Mouse (Mus musculus): Measurements from ENCODE around the gene Glcci1. TPM values are rescaled to one million over a fixed set of nuclear protein-coding genes. Genes with fewer than 3 reads are reported as not detected.

Gene Glcci1
- polyA plus RNA-seq, 1 experiment from 2014 or later = 14.6 TPM

- Histone ChIP-seq H3K9ac (no peak overlapping the region), H3K36me3 (ENCODE audit: poor library complexity, severe bottlenecking) (no peaks in the 10 kb centered on the region), H3K4me3 (no peak overlapping the region), H3K27ac (no peak overlapping the region), H3K4me1 (no peaks in the 10 kb centered on the region), H3K4me2 (no peak overlapping the region), H3K9me3 (replicated peaks) (no peaks in the 10 kb centered on the region), H3K27me3 (no peaks in the 10 kb centered on the region)
- 77% methylated on average over 6 of the region's 6 CpGs for WGBS
- ATAC-seq = no peak
Observed at GRCm38 (mm10) chr6:8497234-8497867, 12.0 kb upstream of the Glcci1 start.

GRCm38 (mm10) chr6:8497868-8498257 is 11.5 kb upstream of the Glcci1 start:
- H3K27ac ChIP-seq = no peak overlapping the region
- no peak overlapping the region for H3K4me3 ChIP-seq
- no peaks in the 10 kb centered on the region for H3K27me3 ChIP-seq
- H3K4me2 ChIP-seq = no peak overlapping the region
- no peak overlapping the region for H3K9ac ChIP-seq
- WGBS = 74% methylated on average over 6 of the region's 6 CpGs
- no peaks in the 10 kb centered on the region for H3K9me3 ChIP-seq (replicated peaks)
- no peak for ATAC-seq
- no peaks in the 10 kb centered on the region for H3K4me1 ChIP-seq
- no peaks in the 10 kb centered on the region for H3K36me3 ChIP-seq (ENCODE audit: poor library complexity, severe bottlenecking)

DNA sequence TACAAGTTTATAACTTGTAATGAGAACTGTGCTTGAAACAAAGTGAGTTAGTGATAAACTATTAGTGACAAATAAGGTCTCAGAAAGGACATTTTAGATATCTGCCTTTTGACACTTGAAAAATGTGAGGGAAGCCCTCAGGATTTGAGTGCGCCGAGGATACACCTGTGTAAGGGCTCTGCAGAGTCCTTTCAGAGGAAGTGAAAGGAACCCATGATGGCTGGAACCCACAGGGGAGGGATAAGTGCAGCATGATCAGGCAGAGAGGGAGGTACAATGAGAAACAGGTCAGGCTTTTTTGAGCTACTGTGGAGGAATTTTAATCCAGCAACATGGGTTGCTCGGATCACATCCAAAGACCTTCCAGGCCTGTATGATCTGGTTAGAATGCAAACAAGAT is 10.4 kb upstream of the Glcci1 start:
- ATAC-seq = no peak
- no peak overlapping the region for H3K9ac ChIP-seq
- H3K4me2 ChIP-seq = no peak overlapping the region
- H3K27ac ChIP-seq = no peak overlapping the region
- H3K36me3 ChIP-seq (ENCODE audit: poor library complexity, severe bottlenecking) = no peaks in the 10 kb centered on the region
- no peaks in the 10 kb centered on the region for H3K9me3 ChIP-seq (replicated peaks)
- no peak overlapping the region for H3K4me3 ChIP-seq
- no peaks in the 10 kb centered on the region for H3K4me1 ChIP-seq
- WGBS = 89% methylated on average over 3 of the region's 3 CpGs
- H3K27me3 ChIP-seq = no peaks in the 10 kb centered on the region

GRCm38 (mm10) chr6:8503953-8504352 is 5.4 kb upstream of the Glcci1 start:
- no peak for ATAC-seq
- peaks cover 4% of the 10 kb centered on the region for H3K4me1 ChIP-seq
- H3K9ac ChIP-seq = no peak overlapping the region
- H3K4me2 ChIP-seq = no peak overlapping the region
- no peaks in the 10 kb centered on the region for H3K9me3 ChIP-seq (replicated peaks)
- WGBS = 50% methylated on average over 3 of the region's 3 CpGs
- no peaks in the 10 kb centered on the region for H3K27me3 ChIP-seq
- no peak overlapping the region for H3K4me3 ChIP-seq
- no peak overlapping the region for H3K27ac ChIP-seq
- H3K36me3 ChIP-seq (ENCODE audit: poor library complexity, severe bottlenecking) = no peaks in the 10 kb centered on the region

GRCm38 (mm10) chr6:8504521-8505228 is 4.7 kb upstream of the Glcci1 start:
- no peaks in the 10 kb centered on the region for H3K27me3 ChIP-seq
- no peak overlapping the region for H3K4me3 ChIP-seq
- no peak for ATAC-seq
- 87% methylated on average over 6 of the region's 6 CpGs for WGBS
- H3K4me2 ChIP-seq = no peak overlapping the region
- no peak overlapping the region for H3K27ac ChIP-seq
- peaks cover 4% of the 10 kb centered on the region for H3K4me1 ChIP-seq
- no peaks in the 10 kb centered on the region for H3K9me3 ChIP-seq (replicated peaks)
- H3K9ac ChIP-seq = no peak overlapping the region
- no peaks in the 10 kb centered on the region for H3K36me3 ChIP-seq (ENCODE audit: poor library complexity, severe bottlenecking)

- no peak for ATAC-seq
- no peaks in the 10 kb centered on the region for H3K36me3 ChIP-seq (ENCODE audit: poor library complexity, severe bottlenecking)
Observed at GRCm38 (mm10) chr6:8506631-8507030, 2.8 kb upstream of the Glcci1 start.

DNA sequence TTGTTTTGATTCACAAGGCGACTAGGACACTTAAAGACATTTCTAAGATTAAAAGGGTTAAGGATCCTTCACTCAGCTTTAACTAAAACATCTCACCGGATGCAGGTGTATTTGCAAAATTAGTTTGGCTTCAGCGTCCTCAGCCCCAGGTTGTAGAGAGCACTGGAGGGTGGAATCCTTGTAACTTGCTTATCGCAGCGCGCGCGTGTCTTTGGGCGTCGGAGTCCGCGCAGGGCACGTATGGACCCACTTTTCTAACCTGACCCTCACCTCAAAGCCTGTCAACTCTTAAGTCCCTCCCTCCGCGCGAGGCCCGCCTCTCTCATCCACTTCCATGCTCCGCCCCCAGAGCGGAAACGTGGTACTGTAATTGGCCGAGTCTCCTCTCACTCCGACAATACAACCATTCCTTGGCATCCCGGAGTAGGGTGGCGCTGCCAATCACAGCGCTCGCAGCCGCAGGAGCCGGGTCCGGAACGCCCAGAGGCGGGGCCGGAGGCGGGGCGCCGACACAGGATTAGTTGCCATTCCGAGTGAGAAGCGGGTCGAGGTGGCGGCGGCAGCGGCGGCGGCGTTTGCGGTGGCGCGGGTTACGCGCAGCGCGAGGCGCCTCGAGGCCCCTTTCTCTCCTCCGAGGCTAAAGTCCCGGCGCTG is 390 bp upstream of the Glcci1 start:
- Histone ChIP-seq H3K4me1 (peaks cover 36% of the 10 kb centered on the region), H3K4me2 (peak overlapping the region; percentile 79), H3K36me3 (ENCODE audit: poor library complexity, severe bottlenecking) (no peaks in the 10 kb centered on the region), H3K27me3 (no peaks in the 10 kb centered on the region), H3K4me3 (peak overlapping the region; percentile 98), H3K9ac (peak overlapping the region; percentile 99), H3K27ac (peak overlapping the region; percentile 100), H3K9me3 (replicated peaks) (no peaks in the 10 kb centered on the region)
- ATAC-seq = peak; percentile 99
- WGBS = under 1% methylated on average over 54 of the region's 56 CpGs

More at GRCm38 (mm10) chr6:8506631-8507030, 2.8 kb upstream of the Glcci1 start:
- Histone ChIP-seq H3K9ac (no peak overlapping the region), H3K27me3 (no peaks in the 10 kb centered on the region), H3K4me2 (no peak overlapping the region), H3K27ac (no peak overlapping the region), H3K4me1 (peaks cover 16% of the 10 kb centered on the region), H3K9me3 (replicated peaks) (no peaks in the 10 kb centered on the region), H3K4me3 (no peak overlapping the region)

GRCm38 (mm10) chr6:8509961-8510863 is 812 bp downstream of the Glcci1 start:
- Histone ChIP-seq H3K9ac (peak overlapping the region; percentile 99), H3K4me2 (peak overlapping the region; percentile 79), H3K9me3 (replicated peaks) (no peaks in the 10 kb centered on the region), H3K27ac (peak overlapping the region; percentile 100), H3K27me3 (no peaks in the 10 kb centered on the region), H3K4me1 (peaks cover 36% of the 10 kb centered on the region), H3K36me3 (ENCODE audit: poor library complexity, severe bottlenecking) (no peaks in the 10 kb centered on the region), H3K4me3 (peak overlapping the region; percentile 98)
- under 1% methylated on average over 36 of the region's 73 CpGs for WGBS
- no peak; the same call in 1 of the 2 replicates for ATAC-seq

- Histone ChIP-seq H3K9me3 (replicated peaks) (no peaks in the 10 kb centered on the region), H3K4me3 (peak overlapping the region; percentile 98), H3K27ac (peak overlapping the region; percentile 100), H3K9ac (peak overlapping the region; percentile 99), H3K27me3 (no peaks in the 10 kb centered on the region), H3K36me3 (ENCODE audit: poor library complexity, severe bottlenecking) (no peaks in the 10 kb centered on the region), H3K4me1 (peaks cover 36% of the 10 kb centered on the region), H3K4me2 (peak overlapping the region; percentile 79)
- 2% methylated on average over 7 of the region's 7 CpGs for WGBS
- no peak for ATAC-seq
Observed at GRCm38 (mm10) chr6:8510864-8511428, 1.5 kb downstream of the Glcci1 start.

- Histone ChIP-seq H3K9ac (peak overlapping the region; percentile 99), H3K9me3 (replicated peaks) (no peaks in the 10 kb centered on the region), H3K36me3 (ENCODE audit: poor library complexity, severe bottlenecking) (no peaks in the 10 kb centered on the region), H3K27me3 (no peaks in the 10 kb centered on the region), H3K27ac (0 out of 2 replicates have a peak overlapping the region, but pooled peaks have one; percentile 100), H3K4me1 (peaks cover 36% of the 10 kb centered on the region), H3K4me3 (peak overlapping the region; percentile 98), H3K4me2 (peak overlapping the region; percentile 79)
- no peak for ATAC-seq
- WGBS = 1% methylated on average over 3 of the region's 3 CpGs
Observed at GRCm38 (mm10) chr6:8511447-8511846, 2.0 kb downstream of the Glcci1 start.

- Histone ChIP-seq H3K9me3 (replicated peaks) (no peaks in the 10 kb centered on the region), H3K4me1 (peaks cover 36% of the 10 kb centered on the region), H3K9ac (peak overlapping the region; percentile 99), H3K4me2 (peak overlapping the region; percentile 79), H3K27ac (no peak overlapping the region; the same call in 1 of the 2 replicates), H3K4me3 (peak overlapping the region; percentile 98), H3K27me3 (no peaks in the 10 kb centered on the region), H3K36me3 (ENCODE audit: poor library complexity, severe bottlenecking) (no peaks in the 10 kb centered on the region)
- ATAC-seq = no peak
- WGBS = 6% methylated on average over 8 of the region's 8 CpGs
Observed at GRCm38 (mm10) chr6:8512416-8512815, 3.0 kb downstream of the Glcci1 start.
